Mouse (Mus musculus): ENCODE results near the gene Letmd1.
"Not testable (repeated sequence)": the region's sequence is repeated elsewhere in the genome, so short reads cannot be mapped to it uniquely, and the experiment has no call there.

Letmd1 gene

GRCm38 (mm10) chr15:100452486-100452885 is 16.3 kb upstream of the Letmd1 start:
- no peak for DNase-seq

- DNase-seq = no peak
These were observed 12.3 kb upstream of the Letmd1 start for GRCm38 (mm10) chr15:100456356-100456991.

- DNase-seq = peak; percentile 75 to 77
These were observed 11.5 kb upstream of the Letmd1 start for GRCm38 (mm10) chr15:100457340-100457739.

DNA sequence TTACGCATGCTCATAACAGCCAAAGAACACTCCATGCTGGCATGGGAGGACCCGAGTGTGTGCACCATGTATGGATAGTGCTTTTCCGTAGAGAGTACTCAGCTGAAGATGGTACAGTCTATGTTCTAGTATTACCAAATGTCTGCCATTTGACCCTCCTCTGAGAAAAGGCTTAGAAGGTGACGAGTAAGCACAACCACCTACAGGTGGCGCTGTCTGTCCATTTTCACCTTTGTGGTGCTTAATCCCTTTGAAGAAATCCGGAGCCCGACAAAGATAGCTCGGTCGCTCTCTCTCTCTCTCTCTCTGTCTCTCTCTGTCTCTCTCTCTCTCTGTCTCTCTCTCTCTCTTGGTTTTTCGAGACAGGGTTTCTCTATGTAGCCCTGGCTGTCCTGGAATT is 10.8 kb upstream of the Letmd1 start:
- peak; percentile 68 to 72 for DNase-seq

DNA sequence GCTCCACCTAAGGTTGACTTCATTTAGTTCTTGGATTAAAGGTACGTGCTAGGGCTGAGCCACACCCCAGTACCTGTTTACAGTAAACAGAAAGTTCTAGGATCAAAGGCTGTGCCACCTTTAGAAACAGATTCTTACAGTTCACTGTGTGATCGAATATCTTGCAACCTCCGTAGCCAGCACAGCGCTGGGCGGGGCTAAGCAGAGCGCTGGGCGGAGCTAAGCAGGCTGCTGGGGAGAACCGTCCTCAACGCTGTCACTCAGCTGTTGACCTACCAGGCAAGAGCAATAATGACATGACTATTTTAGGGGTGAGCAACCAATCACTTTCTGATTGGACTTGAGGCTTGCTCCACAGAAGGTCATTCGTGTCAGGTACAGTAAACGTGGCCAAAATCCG is 7.9 kb upstream of the Letmd1 start:
- DNase-seq = no peak

DNA sequence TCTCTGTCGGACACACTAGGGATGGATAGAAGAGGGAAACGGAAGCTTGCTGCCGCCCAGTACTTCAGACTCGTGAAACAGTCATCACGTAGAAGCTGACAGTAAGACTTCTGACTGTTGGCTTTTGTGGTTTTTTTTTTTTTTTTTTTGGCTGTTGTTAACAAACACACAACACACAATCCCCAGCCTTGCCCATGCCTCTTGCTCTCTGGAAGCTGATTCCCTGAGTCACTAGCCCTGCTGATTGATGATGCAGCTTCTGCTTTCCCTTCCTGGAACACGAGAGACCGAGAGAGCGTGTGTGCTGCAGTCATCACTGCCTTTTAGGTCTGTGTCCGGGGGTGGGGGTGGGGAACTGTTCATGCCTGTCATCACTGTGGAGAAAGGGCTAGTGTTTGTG is 7.2 kb upstream of the Letmd1 start:
- DNase-seq = no peak

DNA sequence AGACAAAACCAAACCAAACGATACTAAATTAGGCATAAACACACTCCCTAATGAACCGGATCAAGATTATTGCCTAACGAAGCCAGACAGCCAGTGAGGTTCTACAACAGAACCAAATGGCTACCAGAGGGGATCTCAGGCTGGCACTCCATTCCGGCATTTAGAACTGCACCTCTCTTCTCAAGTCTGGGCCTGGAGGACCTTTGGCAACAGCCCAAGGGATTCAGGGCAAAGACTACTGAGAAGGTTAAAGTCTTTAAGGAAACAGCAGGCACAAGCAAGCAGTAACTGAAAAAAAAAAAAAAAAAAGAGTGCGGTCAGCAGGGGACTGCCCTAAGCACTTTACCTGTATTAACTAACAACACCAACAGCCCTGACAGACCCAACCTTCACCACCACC is 6.7 kb upstream of the Letmd1 start:
- DNase-seq = no peak

- peak; percentile 71 to 74 for DNase-seq
These were observed 5.1 kb upstream of the Letmd1 start for GRCm38 (mm10) chr15:100463712-100464111.

DNA sequence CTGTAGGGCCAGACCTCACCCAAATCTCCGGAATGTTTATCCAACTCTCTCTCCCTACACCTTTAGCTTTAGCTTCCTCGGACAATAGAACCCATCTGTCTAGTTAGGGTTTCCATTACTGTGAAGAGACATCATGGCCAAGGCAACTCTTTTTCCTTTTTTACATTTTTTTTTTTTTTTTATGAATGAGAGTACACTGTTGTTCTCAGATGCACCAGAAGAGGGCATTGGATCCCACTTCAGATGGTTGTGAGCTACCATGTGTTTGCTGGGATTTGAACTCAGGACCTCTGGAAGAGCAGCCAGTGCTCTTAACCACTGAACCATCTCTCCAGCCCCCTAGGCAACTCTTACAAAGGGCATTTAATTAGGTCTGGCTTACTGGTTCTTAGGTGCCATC is 3.4 kb upstream of the Letmd1 start:
- no peak for DNase-seq

GRCm38 (mm10) chr15:100467738-100468137 is 1.1 kb upstream of the Letmd1 start:
- no peak for DNase-seq

- no peak for DNase-seq
These were observed 344 bp downstream of the Letmd1 start for GRCm38 (mm10) chr15:100469189-100469545.

GRCm38 (mm10) chr15:100470037-100470436 is 1.2 kb downstream of the Letmd1 start:
- no peak for DNase-seq

GRCm38 (mm10) chr15:100473926-100474503 is 5.2 kb downstream of the Letmd1 start:
- no peak for DNase-seq

DNA sequence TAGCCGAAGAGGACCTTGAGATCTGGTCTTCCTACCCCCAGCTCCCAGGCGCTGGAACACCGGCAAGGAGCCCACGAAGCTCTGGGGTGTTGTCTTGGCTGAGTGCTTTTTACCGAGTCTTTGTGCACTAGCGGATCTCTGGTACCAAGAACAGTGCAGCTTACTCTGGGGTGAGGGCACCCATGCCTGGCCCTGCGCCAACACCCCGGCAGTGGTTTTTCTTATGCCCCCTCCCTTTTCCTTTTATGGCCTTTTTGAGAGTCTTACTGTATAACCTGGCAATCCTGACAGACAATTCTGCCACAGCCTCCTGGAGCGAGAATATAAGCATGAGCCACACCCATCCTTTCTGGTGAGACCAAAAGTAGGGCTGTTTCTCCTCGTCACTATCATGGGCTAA is 9.5 kb downstream of the Letmd1 start:
- no peak for DNase-seq

GRCm38 (mm10) chr15:100478925-100479324 is 10.1 kb downstream of the Letmd1 start:
- no peak for DNase-seq

- DNase-seq = no peak
These were observed 16.8 kb downstream of the Letmd1 start for GRCm38 (mm10) chr15:100485576-100485975.

DNA sequence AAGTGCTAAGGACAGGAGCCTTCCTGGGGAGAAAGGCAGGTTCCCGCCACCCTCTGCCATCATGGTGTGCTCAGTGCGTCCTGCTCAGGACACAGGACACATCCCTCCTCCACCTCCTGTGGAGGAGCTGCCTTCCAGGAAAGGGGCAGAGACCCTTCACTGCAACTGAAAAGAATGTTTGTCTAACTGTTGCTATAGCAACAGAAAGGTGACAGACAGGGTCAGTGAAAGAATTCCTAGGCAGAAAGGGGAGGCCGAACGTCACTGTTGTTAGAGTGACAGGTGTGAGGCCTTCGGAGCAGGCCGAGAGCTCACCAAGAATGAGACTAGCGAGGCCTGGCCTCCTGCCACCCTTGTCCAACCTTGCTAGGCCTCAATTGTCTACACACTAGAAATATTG is 17.6 kb downstream of the Letmd1 start:
- no peak for DNase-seq

GRCm38 (mm10) chr15:100487050-100487449 is 18.2 kb downstream of the Letmd1 start:
- DNase-seq = no peak

DNA sequence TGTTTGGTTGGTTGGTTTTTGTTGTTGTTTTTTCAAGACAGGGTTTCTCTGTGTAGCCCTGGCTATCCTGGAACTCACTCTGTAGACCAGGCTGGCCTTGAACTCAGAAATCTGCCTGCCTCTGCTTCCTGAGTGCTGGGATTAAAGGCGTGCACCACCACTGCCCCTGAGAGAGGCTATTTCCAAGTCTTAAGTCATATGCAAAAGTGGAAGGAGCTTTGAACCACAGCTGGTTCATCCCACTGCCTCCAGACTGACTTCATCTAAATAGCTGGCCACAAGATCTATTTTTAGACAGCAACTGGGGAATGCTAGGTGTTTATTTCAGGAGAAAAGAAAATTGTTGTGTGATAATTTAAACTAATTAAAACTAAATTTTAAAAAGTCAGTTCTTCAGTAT is 19.5 kb downstream of the Letmd1 start:
- DNase-seq = not testable (repeated sequence)

DNA sequence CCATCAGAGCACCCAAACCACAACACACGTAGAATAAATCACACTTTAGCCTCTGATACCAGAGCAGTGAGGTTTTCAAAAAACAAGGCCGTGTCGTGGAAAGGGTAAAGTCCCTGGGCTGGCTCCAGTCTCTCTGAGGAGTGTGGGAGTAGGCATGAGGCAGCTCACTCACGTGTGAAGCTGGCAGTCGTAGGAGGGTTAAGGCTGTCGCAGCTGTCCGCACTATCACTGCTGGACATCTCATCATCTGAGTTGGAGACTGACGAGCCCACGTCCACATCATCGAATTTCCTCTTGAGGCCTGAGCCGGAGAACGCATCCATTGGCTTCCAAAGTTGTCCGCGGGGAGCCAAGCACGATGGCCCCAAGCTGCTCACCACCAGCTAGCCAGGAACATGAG is 20.4 kb downstream of the Letmd1 start:
- no peak for DNase-seq

DNA sequence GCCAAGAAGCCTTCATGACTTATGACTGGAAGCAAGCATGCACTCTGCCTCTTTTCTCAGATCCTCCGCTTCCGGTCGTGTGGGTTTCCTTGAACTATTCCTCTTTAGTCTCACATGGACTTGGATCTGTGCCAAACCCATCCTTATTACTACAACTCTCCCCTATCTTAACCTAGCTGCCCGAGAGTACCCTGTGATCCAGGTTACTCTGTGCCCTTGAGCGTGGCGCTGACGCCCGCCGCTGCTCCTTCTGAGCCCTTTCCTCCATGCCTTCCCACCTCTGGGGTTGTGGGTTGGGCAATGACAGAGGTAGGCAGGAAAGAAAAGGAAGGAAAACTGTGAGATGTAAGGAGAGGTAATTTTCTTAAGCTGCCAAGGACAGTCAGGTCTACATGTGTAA is 23.1 kb downstream of the Letmd1 start:
- DNase-seq = no peak

GRCm38 (mm10) chr15:100494647-100495046 is 25.8 kb downstream of the Letmd1 start:
- DNase-seq = no peak

DNA sequence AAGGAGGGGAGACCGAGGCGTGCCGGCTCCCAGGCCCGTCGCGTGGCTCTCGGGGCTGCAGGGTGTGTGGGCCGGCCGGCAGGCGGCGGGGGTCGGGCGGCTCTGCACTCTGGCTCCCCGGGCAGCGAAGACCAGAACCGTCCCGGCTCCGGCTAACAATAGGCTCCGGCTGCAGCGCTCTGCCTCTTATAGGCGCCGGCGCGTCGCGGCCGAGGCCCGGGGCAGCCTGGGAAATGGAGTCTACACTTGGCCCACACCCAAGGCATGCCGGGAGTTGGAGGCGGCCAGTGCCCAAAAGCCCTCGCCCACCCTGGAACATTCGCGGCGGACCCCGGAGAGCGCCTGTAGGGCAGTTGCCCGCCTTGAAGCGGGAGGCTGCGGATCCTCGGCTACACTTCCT is 26.3 kb downstream of the Letmd1 start, which contains the start of gene Csrnp2:
Gene Csrnp2 (minus strand): TSS at position 387 of the 400 bp plus-strand sequence.
- peak; percentile 94 to 95 for DNase-seq

GRCm38 (mm10) chr15:100499506-100499905 is 30.7 kb downstream of the Letmd1 start:
- DNase-seq = not testable (repeated sequence)

Measured in cerebellum, postnatal 36 days (tissue).